In the genomic region with DNA sequence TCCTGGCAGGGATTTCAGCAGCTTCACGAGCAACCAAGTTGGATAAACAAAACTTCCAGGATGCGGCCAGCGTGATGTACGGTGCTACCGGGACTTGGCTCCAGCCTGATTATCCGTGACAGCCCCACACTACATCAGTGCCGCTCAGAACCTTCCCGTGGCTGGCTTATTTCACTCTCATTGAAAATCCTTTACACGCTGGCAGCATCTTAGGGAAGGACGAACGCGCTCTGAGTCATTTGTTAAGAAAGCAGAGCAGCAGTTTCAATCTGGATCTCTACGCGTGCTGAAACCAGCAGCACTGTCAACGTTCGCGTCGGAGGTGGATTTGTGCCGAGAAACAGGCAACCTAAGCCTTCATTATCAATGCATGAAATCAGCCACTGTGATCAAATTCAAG, we compare ENCODE assay signal across 8 mouse cellular contexts.
DNase-seq lines count a peak whose midpoint lies in the region; ATAC-seq lines count a peak whose summit lies in the region.

No protein-coding gene starts in this region.

- peak; percentile 37; the same call in 1 of the 2 replicates for ATAC-seq in midbrain, embryonic 14.5 days (ENCODE audit: low FRiP score, low TSS enrichment)
- ATAC-seq in megakaryocyte progenitor cell, adult 5-6 weeks (replicated peaks; ENCODE audit: poor library complexity), result no peak

- peak overlapping the region; percentile 30 for H3K9ac ChIP-seq in midbrain, embryonic 14.5 days (replicated peaks; ENCODE audit: low read length)

- H3K4me1 ChIP-seq in midbrain, embryonic 14.5 days (ENCODE audit: control insufficient read depth, insufficient read depth, low read length), result peaks cover 17% of the 10 kb centered on the region; the same call in 1 of the 2 replicates

- WGBS in midbrain, embryonic 14.5 days, result 14% methylated on average over 19 of the region's 19 CpGs

- peak overlapping the region; percentile 77 for H3K27ac ChIP-seq in midbrain, embryonic 14.5 days (replicated peaks; ENCODE audit: low read depth, low read length)

- H3K9me3 ChIP-seq in midbrain, embryonic 14.5 days (ENCODE audit: control insufficient read depth, low read length), result no peaks in the 10 kb centered on the region

- H3K27me3 ChIP-seq in midbrain, embryonic 14.5 days (ENCODE audit: control insufficient read depth, insufficient read depth, low read length), result no peaks in the 10 kb centered on the region

- no peaks in the 10 kb centered on the region for H3K36me3 ChIP-seq in midbrain, embryonic 14.5 days (ENCODE audit: control insufficient read depth, insufficient read depth, low read length)

- H3K4me2 ChIP-seq in midbrain, embryonic 14.5 days (ENCODE audit: low read length), result peak overlapping the region; percentile 57

- DNase-seq in cerebellum, adult 8-10 months, result peak; percentile 28
- no peak for DNase-seq in cerebellum, adult 9-10 months
- DNase-seq in ovary, postnatal 36 days (ENCODE audit: low spot score), result peak; percentile 17
- no peak for DNase-seq in ovary, postnatal 14 days (ENCODE audit: low spot score)
- peak; percentile 40 for DNase-seq in layer of hippocampus, adult 11-12 months (ENCODE audit: low spot score)
- DNase-seq in midbrain, embryonic 14.5 days, result peak; percentile 79
- DNase-seq in kidney, postnatal 14 days, result no peak

- H3K4me3 ChIP-seq in midbrain, embryonic 14.5 days (replicated peaks; ENCODE audit: low read depth, low read length), result peak overlapping the region; percentile 33

Comparison
In these comparisons a context has a peak if more than half of its experiments do, and no peak if none do; other contexts are left out.
1. DNase-seq: peak in cerebellum, adult 8-10 months (single experiment), ovary, postnatal 36 days (single experiment), layer of hippocampus, adult 11-12 months (single experiment) and midbrain, embryonic 14.5 days (single experiment); none in cerebellum, adult 9-10 months (single experiment), ovary, postnatal 14 days (single experiment) and kidney, postnatal 14 days (single experiment).